Mouse (Mus musculus): ENCODE measurements around the gene Cdc34. TPM values are rescaled to one million over a fixed set of nuclear protein-coding genes. Genes with fewer than 3 reads are reported as not detected.

Gene Cdc34
- polyA plus RNA-seq, 1 experiment: 112 TPM

DNA sequence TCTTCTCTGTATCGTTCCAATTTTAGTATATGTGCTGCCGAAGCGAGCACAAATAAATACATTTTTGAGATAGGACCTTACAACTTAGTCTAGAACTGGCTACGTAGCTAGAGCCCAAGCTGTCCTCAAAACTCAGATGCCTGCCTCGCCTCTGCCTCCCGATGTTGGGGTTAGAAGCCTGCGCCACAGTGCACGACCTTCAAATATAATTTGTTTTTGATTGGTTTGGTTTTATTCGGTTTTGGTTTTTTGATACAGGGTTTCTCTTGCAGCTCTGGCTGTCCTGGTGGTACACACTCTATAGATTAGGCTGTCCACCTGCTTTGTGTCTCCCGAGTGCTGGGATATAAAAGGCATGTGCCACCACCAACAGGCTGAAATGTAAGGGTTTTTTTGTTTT, 21.5 kb downstream of the Cdc34 start:
- WGBS: 80% methylated on average over 10 of the region's 10 CpGs
- DNase-seq: no peak
- TF ChIP-seq POLR2A (IDR thresholded peaks at IDR 0.05; ENCODE audit: borderline replicate concordance, extremely low read depth, low read depth, low read length) (no peak), CTCF (IDR thresholded peaks at IDR 0.05; ENCODE audit: insufficient read depth, low read length) (no peak)
- Histone ChIP-seq H3K4me1 (ENCODE audit: control insufficient read depth, insufficient read depth, low read length) (peaks cover 28% of the 10 kb centered on the region), H3K4me3 (replicated peaks; ENCODE audit: extremely low read depth, low read depth, low read length) (no peak overlapping the region)

GRCm38 (mm10) chr10:79704065-79704969, 22.3 kb downstream of the Cdc34 start, which contains the start of gene Bsg:
Gene Bsg, plus strand, starts transcription at chr10:79704491.
- peaks cover 28% of the 10 kb centered on the region for H3K4me1 ChIP-seq (ENCODE audit: control insufficient read depth, insufficient read depth, low read length)
- peak; percentile 96 for DNase-seq
- H3K4me3 ChIP-seq (replicated peaks; ENCODE audit: extremely low read depth, low read depth, low read length): peak within 1 kb of the TSS; percentile 86
- WGBS: under 1% methylated on average over 64 of the region's 65 CpGs
- TF ChIP-seq CTCF (IDR thresholded peaks at IDR 0.05; ENCODE audit: insufficient read depth, low read length): peak; percentile 44
- peak; percentile 95 for TF ChIP-seq POLR2A (IDR thresholded peaks at IDR 0.05; ENCODE audit: borderline replicate concordance, extremely low read depth, low read depth, low read length)

DNA sequence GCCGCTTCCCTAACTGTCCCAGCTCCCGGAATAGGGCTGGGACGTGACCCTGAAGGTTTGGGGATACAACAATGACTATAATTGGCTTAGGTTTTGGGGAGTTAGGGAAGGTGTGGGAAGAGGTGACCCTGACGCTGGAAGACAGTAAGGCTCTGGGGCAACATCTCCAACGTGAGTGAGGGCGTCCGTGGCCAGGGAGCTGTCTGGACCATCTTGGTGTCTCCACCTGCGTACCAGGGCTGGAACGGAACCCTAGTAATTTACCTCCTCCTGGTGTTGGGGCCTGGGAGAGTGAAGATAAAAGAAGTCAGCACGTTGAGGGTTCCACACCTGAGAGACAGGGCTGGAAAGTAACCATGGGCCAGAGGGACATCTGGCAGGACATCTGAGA, 23.0 kb downstream of the Cdc34 start:
- WGBS: 5% methylated on average over 10 of the region's 10 CpGs
- Histone ChIP-seq H3K4me3 (replicated peaks; ENCODE audit: extremely low read depth, low read depth, low read length) (peak overlapping the region; percentile 86), H3K4me1 (ENCODE audit: control insufficient read depth, insufficient read depth, low read length) (peaks cover 28% of the 10 kb centered on the region)
- no peak for DNase-seq
- no peak for TF ChIP-seq CTCF (IDR thresholded peaks at IDR 0.05; ENCODE audit: insufficient read depth, low read length)
- no peak for TF ChIP-seq POLR2A (IDR thresholded peaks at IDR 0.05; ENCODE audit: borderline replicate concordance, extremely low read depth, low read depth, low read length)

DNA sequence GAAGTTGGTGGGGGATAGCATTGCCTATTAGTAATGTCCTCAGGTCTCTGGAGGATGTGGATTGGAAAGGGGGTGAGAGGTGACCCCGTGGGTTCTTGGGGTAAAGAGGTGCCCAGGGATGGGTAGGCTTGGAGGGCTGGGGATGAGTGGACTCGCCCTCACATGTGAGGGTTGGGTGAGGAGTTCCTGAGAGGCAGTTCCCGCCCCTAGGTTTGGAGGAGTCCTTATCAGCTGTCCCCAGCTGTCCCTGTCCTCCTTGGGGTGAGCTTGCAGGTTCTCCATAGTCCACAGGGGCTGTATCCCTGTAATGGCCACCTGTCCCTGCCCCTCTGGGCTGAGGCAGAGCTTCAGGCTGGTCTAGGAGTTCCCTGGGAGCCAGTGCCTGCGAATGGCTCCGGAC, 24.0 kb downstream of the Cdc34 start:
- no peak for DNase-seq
- TF ChIP-seq CTCF (IDR thresholded peaks at IDR 0.05; ENCODE audit: insufficient read depth, low read length): no peak
- WGBS: 64% methylated on average over 5 of the region's 5 CpGs
- no peak overlapping the region for H3K4me3 ChIP-seq (replicated peaks; ENCODE audit: extremely low read depth, low read depth, low read length)
- peaks cover 28% of the 10 kb centered on the region for H3K4me1 ChIP-seq (ENCODE audit: control insufficient read depth, insufficient read depth, low read length)

DNA sequence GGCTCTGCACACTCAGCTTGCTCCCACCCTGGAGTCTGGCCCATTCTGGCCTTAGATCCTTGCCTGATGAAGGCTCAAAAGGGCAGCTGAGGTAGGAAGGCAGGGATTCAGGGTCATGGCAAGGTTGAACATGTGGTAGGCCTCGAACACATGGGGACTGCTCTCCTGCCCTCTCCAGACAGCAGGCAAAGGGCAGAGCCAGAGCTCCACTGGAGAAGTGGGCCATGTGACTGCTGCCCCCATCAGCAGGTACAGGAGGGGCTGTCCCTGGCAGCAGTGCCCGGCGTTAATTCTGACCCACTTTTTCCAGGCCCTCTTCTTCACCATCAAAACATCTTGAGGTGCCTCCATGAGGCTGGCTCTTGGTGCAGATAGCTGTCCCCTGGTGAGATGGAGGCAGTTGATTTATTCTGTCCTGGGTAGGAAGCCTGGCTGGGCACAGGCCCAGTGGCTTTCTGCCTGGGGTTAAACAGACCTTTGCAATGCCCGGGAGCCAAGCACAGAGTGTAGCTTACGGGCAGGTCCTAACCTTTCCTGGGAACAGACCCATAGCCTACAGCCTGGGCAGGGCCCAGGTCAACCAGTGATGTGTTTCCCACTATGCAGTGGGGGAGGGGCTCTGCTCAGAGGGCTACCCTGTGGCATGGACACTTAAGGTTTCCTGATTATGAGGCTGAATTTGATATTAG, 24.6 kb downstream of the Cdc34 start:
- H3K4me3 ChIP-seq (replicated peaks; ENCODE audit: extremely low read depth, low read depth, low read length): no peak overlapping the region
- DNase-seq: peak; percentile 19
- no peak for TF ChIP-seq POLR2A (IDR thresholded peaks at IDR 0.05; ENCODE audit: borderline replicate concordance, extremely low read depth, low read depth, low read length)
- TF ChIP-seq CTCF (IDR thresholded peaks at IDR 0.05; ENCODE audit: insufficient read depth, low read length): no peak
- WGBS: 42% methylated on average over 5 of the region's 5 CpGs
- peaks cover 28% of the 10 kb centered on the region for H3K4me1 ChIP-seq (ENCODE audit: control insufficient read depth, insufficient read depth, low read length)

- no peak for TF ChIP-seq CTCF (IDR thresholded peaks at IDR 0.05; ENCODE audit: insufficient read depth, low read length)
- TF ChIP-seq POLR2A (IDR thresholded peaks at IDR 0.05; ENCODE audit: borderline replicate concordance, extremely low read depth, low read depth, low read length): no peak
- Histone ChIP-seq H3K4me1 (ENCODE audit: control insufficient read depth, insufficient read depth, low read length) (peaks cover 28% of the 10 kb centered on the region), H3K4me3 (replicated peaks; ENCODE audit: extremely low read depth, low read depth, low read length) (no peak overlapping the region)
- no peak for DNase-seq
- WGBS: 48% methylated on average over 1 of the region's 1 CpGs
Observed at GRCm38 (mm10) chr10:79707162-79707561, 25.2 kb downstream of the Cdc34 start.

- Histone ChIP-seq H3K4me3 (replicated peaks; ENCODE audit: extremely low read depth, low read depth, low read length) (no peak overlapping the region), H3K4me1 (ENCODE audit: control insufficient read depth, insufficient read depth, low read length) (peaks cover 28% of the 10 kb centered on the region)
- TF ChIP-seq CTCF (IDR thresholded peaks at IDR 0.05; ENCODE audit: insufficient read depth, low read length): no peak
- no peak for TF ChIP-seq POLR2A (IDR thresholded peaks at IDR 0.05; ENCODE audit: borderline replicate concordance, extremely low read depth, low read depth, low read length)
- DNase-seq: no peak
- 55% methylated on average over 4 of the region's 4 CpGs for WGBS
Observed at GRCm38 (mm10) chr10:79707759-79708158, 25.8 kb downstream of the Cdc34 start.

- H3K4me1 ChIP-seq (ENCODE audit: control insufficient read depth, insufficient read depth, low read length): peaks cover 26% of the 10 kb centered on the region
- TF ChIP-seq POLR2A (IDR thresholded peaks at IDR 0.05; ENCODE audit: borderline replicate concordance, extremely low read depth, low read depth, low read length) (no peak), CTCF (IDR thresholded peaks at IDR 0.05; ENCODE audit: insufficient read depth, low read length) (no peak)
- WGBS: 70% methylated on average over 21 of the region's 21 CpGs
- no peak overlapping the region for H3K4me3 ChIP-seq (replicated peaks; ENCODE audit: extremely low read depth, low read depth, low read length)
- peak; percentile 14 for DNase-seq
Observed at GRCm38 (mm10) chr10:79708668-79709067, 26.7 kb downstream of the Cdc34 start.

DNA sequence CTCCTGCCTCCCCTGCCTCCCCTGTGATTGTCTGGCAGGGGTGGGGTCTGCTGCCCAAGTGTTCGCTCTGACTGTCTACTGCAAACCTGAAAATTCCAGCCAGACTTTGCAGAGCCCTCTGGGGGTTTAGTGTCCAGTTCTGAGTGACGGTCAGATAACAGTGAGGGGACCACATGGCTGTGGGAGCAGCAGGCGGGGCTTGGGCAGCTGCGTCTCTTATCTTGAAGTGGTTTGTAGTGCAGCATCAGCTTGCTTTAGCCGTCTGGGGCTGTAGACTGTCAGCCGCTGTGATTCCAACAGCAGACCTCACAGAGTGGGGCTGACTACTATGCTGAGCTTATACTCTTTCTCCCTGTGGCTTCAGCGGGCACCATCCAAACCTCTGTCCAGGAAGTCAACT, 27.3 kb downstream of the Cdc34 start:
- no peak overlapping the region for H3K4me3 ChIP-seq (replicated peaks; ENCODE audit: extremely low read depth, low read depth, low read length)
- TF ChIP-seq CTCF (IDR thresholded peaks at IDR 0.05; ENCODE audit: insufficient read depth, low read length): no peak
- no peak for TF ChIP-seq POLR2A (IDR thresholded peaks at IDR 0.05; ENCODE audit: borderline replicate concordance, extremely low read depth, low read depth, low read length)
- no peak for DNase-seq
- WGBS: 56% methylated on average over 7 of the region's 7 CpGs
- peaks cover 26% of the 10 kb centered on the region for H3K4me1 ChIP-seq (ENCODE audit: control insufficient read depth, insufficient read depth, low read length)
